Mouse (Mus musculus) forebrain, embryonic 12.5 days (tissue): ENCODE results near the gene Thap11. TPM values are rescaled to one million over a fixed set of nuclear protein-coding genes. Genes with fewer than 3 reads are reported as not detected.

Experiments used
- ATAC-seq: fragments of 200-750 bp; cut with Nextera tagmentation; 2 replicates; pipeline ENCODE4 v1.8.0; 2017; ENCODE audit warnings: moderate TSS enrichment; ENCODE audit not compliant: low FRiP score
- H3K27ac ChIP-seq: fragments of 300-500 bp; sonication (generic); 2 replicates; pipeline ENCODE4 v1.5.1; 2016; ENCODE audit warnings: mild to moderate bottlenecking
- H3K27me3 ChIP-seq: fragments of 300-500 bp; sonication (generic); 2 replicates; pipeline ENCODE4 v1.6.1; 2016; ENCODE audit warnings: mild to moderate bottlenecking
- H3K36me3 ChIP-seq: fragments of 300-500 bp; sonication (generic); replicated peaks from 2 replicates; pipeline ENCODE4 v1.6.1; 2016; ENCODE audit warnings: mild to moderate bottlenecking
- H3K4me1 ChIP-seq: fragments of 300-500 bp; sonication (generic); 2 replicates; pipeline ENCODE4 v1.6.1; 2016
- H3K4me2 ChIP-seq: fragments of 300-500 bp; sonication (generic); 2 replicates; pipeline ENCODE4 v1.6.1; 2016; ENCODE audit warnings: mild to moderate bottlenecking, moderate library complexity
- H3K4me3 ChIP-seq: fragments of 300-500 bp; sonication (generic); replicated peaks from 2 replicates; pipeline ENCODE4 v1.5.1; 2016; ENCODE audit warnings: mild to moderate bottlenecking
- H3K9ac ChIP-seq: fragments of 300-500 bp; sonication (generic); 2 replicates; pipeline ENCODE4 v1.6.1; 2016; ENCODE audit warnings: mild to moderate bottlenecking
- H3K9me3 ChIP-seq: fragments of 300-500 bp; sonication (generic); 2 replicates; pipeline ENCODE4 v1.6.1; 2016
- WGBS: fragments of 180-500 bp; shearing (Covaris S2); methylation state at CpG from one replicate; pipeline ENCODE4 v1.1.7; 2016; 5-methylcytosine and 5-hydroxymethylcytosine counted together
- polyA plus RNA-seq: library from polyadenylated mRNA; unstranded; fragments of >200 nt; fragmentation: Nextera tagmentation; extraction: Ambion mirVana; gene quantifications from 2 replicates; pipeline ENCODE4 v1.2.1, GENCODE M21; 2016

Gene Thap11
- polyA plus RNA-seq, result 80.4 and 81.9 TPM in 2 replicates

GRCm38 (mm10) chr8:105854715-105855216 lies at the start of gene Thap11:
Thap11 (plus strand) TSS chr8:105855132.
- peak within 1 kb of the TSS; percentile 84 for H3K27ac ChIP-seq
- under 1% methylated on average over 43 of the region's 43 CpGs for WGBS
- ATAC-seq, result peak; percentile 91
- H3K27me3 ChIP-seq, result no peaks in the 10 kb centered on the region
- peak within 1 kb of the TSS; percentile 90 for H3K9ac ChIP-seq
- peak within 1 kb of the TSS; percentile 80 for H3K4me3 ChIP-seq
- peaks cover 6% of the 10 kb centered on the region; the same call in 1 of the 2 replicates for H3K36me3 ChIP-seq
- no peaks in the 10 kb centered on the region for H3K9me3 ChIP-seq
- H3K4me1 ChIP-seq, result peaks cover 50% of the 10 kb centered on the region
- H3K4me2 ChIP-seq, result peak within 1 kb of the TSS; percentile 99

- no peaks in the 10 kb centered on the region for H3K4me1 ChIP-seq
- H3K36me3 ChIP-seq, result peaks cover 23% of the 10 kb centered on the region
- H3K4me3 ChIP-seq, result no peak overlapping the region
- ATAC-seq, result no peak
- no peaks in the 10 kb centered on the region for H3K27me3 ChIP-seq
- no peak overlapping the region for H3K9ac ChIP-seq
- 82% methylated on average over 3 of the region's 3 CpGs for WGBS
- H3K27ac ChIP-seq, result no peak overlapping the region
- no peaks in the 10 kb centered on the region for H3K9me3 ChIP-seq
- H3K4me2 ChIP-seq, result no peak overlapping the region
These were observed 49.6 kb upstream of the Thap11 start for GRCm38 (mm10) chr8:105805346-105805745.

- no peaks in the 10 kb centered on the region for H3K4me1 ChIP-seq
- peaks cover 27% of the 10 kb centered on the region for H3K36me3 ChIP-seq
- H3K4me3 ChIP-seq, result no peak overlapping the region
- no peaks in the 10 kb centered on the region for H3K27me3 ChIP-seq
- ATAC-seq, result no peak
- H3K9me3 ChIP-seq, result no peaks in the 10 kb centered on the region
- no peak overlapping the region for H3K27ac ChIP-seq
- no peak overlapping the region for H3K4me2 ChIP-seq
- 89% methylated on average over 1 of the region's 1 CpGs for whole genome bisulfite sequencing
- H3K9ac ChIP-seq, result no peak overlapping the region
These were observed 49.0 kb upstream of the Thap11 start for GRCm38 (mm10) chr8:105805964-105806363.

- Histone ChIP-seq H3K4me1 (no peaks in the 10 kb centered on the region), H3K27me3 (no peaks in the 10 kb centered on the region), H3K27ac (no peak overlapping the region), H3K4me2 (no peak overlapping the region), H3K36me3 (peaks cover 41% of the 10 kb centered on the region), H3K4me3 (no peak overlapping the region), H3K9ac (no peak overlapping the region), H3K9me3 (no peaks in the 10 kb centered on the region)
- ATAC-seq, result no peak
- 88% methylated on average over 5 of the region's 5 CpGs for WGBS
These were observed 47.2 kb upstream of the Thap11 start for GRCm38 (mm10) chr8:105807766-105808165.

GRCm38 (mm10) chr8:105808480-105808879 lies 46.5 kb upstream of the Thap11 start:
- H3K9me3 ChIP-seq, result no peaks in the 10 kb centered on the region
- ATAC-seq, result no peak
- H3K9ac ChIP-seq, result no peak overlapping the region
- 97% methylated on average over 2 of the region's 2 CpGs for WGBS
- H3K4me1 ChIP-seq, result no peaks in the 10 kb centered on the region
- no peaks in the 10 kb centered on the region for H3K27me3 ChIP-seq
- H3K27ac ChIP-seq, result no peak overlapping the region
- no peak overlapping the region for H3K4me3 ChIP-seq
- no peak overlapping the region for H3K4me2 ChIP-seq
- H3K36me3 ChIP-seq, result peaks cover 41% of the 10 kb centered on the region

- H3K27me3 ChIP-seq, result no peaks in the 10 kb centered on the region
- H3K4me2 ChIP-seq, result no peak overlapping the region
- H3K27ac ChIP-seq, result no peak overlapping the region
- H3K4me1 ChIP-seq, result no peaks in the 10 kb centered on the region
- no peak overlapping the region for H3K4me3 ChIP-seq
- H3K9ac ChIP-seq, result no peak overlapping the region
- no peak for ATAC-seq
- H3K36me3 ChIP-seq, result peaks cover 35% of the 10 kb centered on the region
- 92% methylated on average over 6 of the region's 6 CpGs for WGBS
- H3K9me3 ChIP-seq, result no peaks in the 10 kb centered on the region
These were observed 44.6 kb upstream of the Thap11 start for GRCm38 (mm10) chr8:105810245-105810786.

- Histone ChIP-seq H3K27ac (no peak overlapping the region), H3K9me3 (no peaks in the 10 kb centered on the region), H3K4me1 (no peaks in the 10 kb centered on the region), H3K4me2 (no peak overlapping the region), H3K4me3 (no peak overlapping the region), H3K27me3 (no peaks in the 10 kb centered on the region), H3K36me3 (peaks cover 31% of the 10 kb centered on the region), H3K9ac (no peak overlapping the region)
- ATAC-seq, result no peak
- WGBS, result 94% methylated on average over 10 of the region's 10 CpGs
These were observed 43.9 kb upstream of the Thap11 start for GRCm38 (mm10) chr8:105811061-105811460.

GRCm38 (mm10) chr8:105811543-105811942 lies 43.4 kb upstream of the Thap11 start:
- ATAC-seq, result no peak
- H3K4me1 ChIP-seq, result no peaks in the 10 kb centered on the region
- no peaks in the 10 kb centered on the region for H3K9me3 ChIP-seq
- H3K36me3 ChIP-seq, result peaks cover 31% of the 10 kb centered on the region
- no peaks in the 10 kb centered on the region for H3K27me3 ChIP-seq
- no peak overlapping the region for H3K4me2 ChIP-seq
- H3K27ac ChIP-seq, result no peak overlapping the region
- 85% methylated on average over 3 of the region's 3 CpGs for whole genome bisulfite sequencing
- no peak overlapping the region for H3K9ac ChIP-seq
- no peak overlapping the region for H3K4me3 ChIP-seq

- H3K27me3 ChIP-seq, result no peaks in the 10 kb centered on the region
- no peak for ATAC-seq
- H3K9me3 ChIP-seq, result no peaks in the 10 kb centered on the region
- H3K4me2 ChIP-seq, result no peak overlapping the region
- H3K9ac ChIP-seq, result no peak overlapping the region
- H3K27ac ChIP-seq, result no peak overlapping the region
- H3K4me1 ChIP-seq, result no peaks in the 10 kb centered on the region
- H3K4me3 ChIP-seq, result no peak overlapping the region
- 89% methylated on average over 5 of the region's 5 CpGs for WGBS
- peaks cover 31% of the 10 kb centered on the region for H3K36me3 ChIP-seq
These were observed 42.4 kb upstream of the Thap11 start for GRCm38 (mm10) chr8:105812511-105812910.

- Histone ChIP-seq H3K9ac (no peak overlapping the region), H3K4me1 (no peaks in the 10 kb centered on the region), H3K36me3 (peaks cover 31% of the 10 kb centered on the region), H3K27me3 (no peaks in the 10 kb centered on the region), H3K27ac (no peak overlapping the region), H3K4me3 (no peak overlapping the region), H3K9me3 (no peaks in the 10 kb centered on the region), H3K4me2 (no peak overlapping the region)
- WGBS, result 96% methylated on average over 6 of the region's 6 CpGs
- ATAC-seq, result no peak
These were observed 41.7 kb upstream of the Thap11 start for GRCm38 (mm10) chr8:105813241-105813640.

- H3K9ac ChIP-seq, result no peak overlapping the region
- H3K27me3 ChIP-seq, result no peaks in the 10 kb centered on the region
- H3K36me3 ChIP-seq, result peaks cover 46% of the 10 kb centered on the region
- H3K27ac ChIP-seq, result no peak overlapping the region
- ATAC-seq, result no peak
- no peak overlapping the region for H3K4me3 ChIP-seq
- no peaks in the 10 kb centered on the region for H3K4me1 ChIP-seq
- no peak overlapping the region for H3K4me2 ChIP-seq
- no peaks in the 10 kb centered on the region for H3K9me3 ChIP-seq
- 96% methylated on average over 3 of the region's 3 CpGs for WGBS
These were observed 35.3 kb upstream of the Thap11 start for GRCm38 (mm10) chr8:105819659-105820058.

GRCm38 (mm10) chr8:105820925-105821324 lies 34.0 kb upstream of the Thap11 start:
- 89% methylated on average over 1 of the region's 1 CpGs for WGBS

GRCm38 (mm10) chr8:105825506-105825905 lies 29.4 kb upstream of the Thap11 start:
- H3K36me3 ChIP-seq, result peaks cover 46% of the 10 kb centered on the region
- no peak overlapping the region for H3K27ac ChIP-seq
- 0 out of 2 replicates have a peak overlapping the region, but pooled peaks have one; percentile 92 for H3K9ac ChIP-seq
- no peak for ATAC-seq
- peak overlapping the region; percentile 87 for H3K4me2 ChIP-seq
- H3K4me3 ChIP-seq, result peak overlapping the region; percentile 95
- no peaks in the 10 kb centered on the region for H3K9me3 ChIP-seq
- H3K27me3 ChIP-seq, result no peaks in the 10 kb centered on the region
- H3K4me1 ChIP-seq, result peaks cover 18% of the 10 kb centered on the region
- 93% methylated on average over 4 of the region's 4 CpGs for WGBS

More at GRCm38 (mm10) chr8:105820925-105821324, 34.0 kb upstream of the Thap11 start:
- Histone ChIP-seq H3K4me3 (no peak overlapping the region), H3K4me1 (peaks cover 8% of the 10 kb centered on the region), H3K9ac (no peak overlapping the region), H3K4me2 (no peak overlapping the region), H3K36me3 (peaks cover 57% of the 10 kb centered on the region), H3K27me3 (no peaks in the 10 kb centered on the region), H3K9me3 (no peaks in the 10 kb centered on the region), H3K27ac (no peak overlapping the region)
- ATAC-seq, result no peak
